Comparison of ENCODE assay signal across 8 mouse cellular contexts in the genomic region with DNA sequence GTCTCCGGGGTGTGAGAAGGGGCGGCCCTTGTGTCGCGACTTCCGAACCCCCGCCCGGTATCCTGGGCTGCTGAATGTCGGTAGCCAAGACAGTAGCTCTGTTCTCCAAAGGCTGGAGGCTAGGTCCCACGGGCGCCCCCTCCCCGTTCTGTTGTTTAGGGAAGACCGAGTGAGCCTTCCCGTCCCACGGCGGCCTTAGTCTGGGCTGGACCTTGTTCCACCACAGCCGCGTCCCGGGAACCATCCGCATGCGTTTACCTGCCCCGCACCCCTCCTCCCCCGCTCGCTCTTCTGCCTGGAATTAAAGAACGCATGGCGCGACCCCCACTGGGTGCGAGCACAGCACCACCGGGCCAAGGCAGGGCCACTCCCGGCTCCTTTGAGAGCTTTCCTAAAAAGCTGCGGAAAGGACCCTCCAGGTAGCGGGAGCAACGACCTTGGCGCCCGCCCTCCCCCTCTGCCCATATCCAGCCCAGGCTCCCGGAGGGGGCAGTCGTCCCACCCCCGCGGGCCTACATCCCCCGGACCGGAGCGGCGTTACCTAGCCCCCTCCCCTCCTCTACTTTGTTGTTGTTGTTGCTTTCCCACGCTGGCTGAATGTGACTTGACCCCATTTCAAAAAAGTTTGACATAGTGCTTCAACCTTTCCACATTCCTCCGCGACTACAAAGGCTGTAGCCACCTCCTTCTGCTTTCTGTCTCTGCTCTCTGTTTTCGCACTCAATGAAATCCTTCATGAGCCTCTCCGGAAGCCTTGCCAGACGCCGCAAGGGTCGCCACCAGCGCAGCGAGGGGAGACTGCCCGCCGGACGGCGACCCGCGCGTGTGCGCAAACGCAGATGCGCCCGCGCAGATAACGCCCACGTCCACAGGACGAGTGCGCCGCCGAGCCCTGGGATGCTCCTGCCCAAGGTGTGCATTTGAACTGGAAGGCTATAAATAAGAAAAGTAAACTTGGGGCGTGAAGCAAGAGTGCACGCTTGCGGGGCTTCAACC.
DNase-seq lines count a peak whose midpoint lies in the region; ATAC-seq and TF ChIP-seq lines count a peak whose summit lies in the region.

No protein-coding gene starts in this region.

- H3K9ac ChIP-seq in lung, postnatal 0 days (replicated peaks; ENCODE audit: low read depth), result no peak overlapping the region
- H3K9ac ChIP-seq in heart, embryonic 13.5 days, result peak overlapping the region; percentile 76
- H3K9ac ChIP-seq in neural tube, embryonic 12.5 days, result no peak overlapping the region; the same call in 1 of the 2 replicates

- no peaks in the 10 kb centered on the region for H3K9me3 ChIP-seq in lung, postnatal 0 days (ENCODE audit: low read length)
- no peaks in the 10 kb centered on the region for H3K9me3 ChIP-seq in heart, embryonic 13.5 days
- no peaks in the 10 kb centered on the region for H3K9me3 ChIP-seq in neural tube, embryonic 12.5 days

- TF ChIP-seq CTCF in lung, postnatal 0 days (IDR thresholded peaks at IDR 0.05), result no peak

- H3K4me1 ChIP-seq in lung, postnatal 0 days (ENCODE audit: insufficient read depth, low read depth, low read length), result peaks cover 3% of the 10 kb centered on the region; the same call in 1 of the 2 replicates
- H3K4me1 ChIP-seq in heart, embryonic 13.5 days, result peaks cover 13% of the 10 kb centered on the region
- peaks cover 25% of the 10 kb centered on the region for H3K4me1 ChIP-seq in neural tube, embryonic 12.5 days

- peak overlapping the region; percentile 96 for H3K4me2 ChIP-seq in lung, postnatal 0 days (replicated peaks; ENCODE audit: low read depth, low read length)
- H3K4me2 ChIP-seq in heart, embryonic 13.5 days, result peak overlapping the region; percentile 99
- H3K4me2 ChIP-seq in neural tube, embryonic 12.5 days (replicated peaks), result peak overlapping the region; percentile 88

- under 1% methylated on average over 72 of the region's 73 CpGs for WGBS in lung, postnatal 0 days
- under 1% methylated on average over 72 of the region's 73 CpGs for WGBS in heart, embryonic 13.5 days
- WGBS in neural tube, embryonic 12.5 days, result under 1% methylated on average over 73 of the region's 73 CpGs

- peak; percentile 12; the same call in 1 of the 2 replicates for ATAC-seq in lung, postnatal 0 days
- peak; percentile 37; the same call in 1 of the 2 replicates for ATAC-seq in heart, embryonic 13.5 days (ENCODE audit: extremely low read depth, insufficient number of reproducible peaks, low FRiP score, low TSS enrichment)
- ATAC-seq in neural tube, embryonic 12.5 days (ENCODE audit: low FRiP score, low read depth), result peak; percentile 46

- no peak overlapping the region for H3K27ac ChIP-seq in lung, postnatal 0 days (ENCODE audit: low read length)
- H3K27ac ChIP-seq in heart, embryonic 13.5 days (replicated peaks), result no peak overlapping the region
- H3K27ac ChIP-seq in neural tube, embryonic 12.5 days, result no peak overlapping the region

- no peaks in the 10 kb centered on the region for H3K36me3 ChIP-seq in lung, postnatal 0 days (ENCODE audit: insufficient read depth, low read length)
- H3K36me3 ChIP-seq in heart, embryonic 13.5 days, result no peaks in the 10 kb centered on the region
- H3K36me3 ChIP-seq in neural tube, embryonic 12.5 days, result no peaks in the 10 kb centered on the region

- TF ChIP-seq EP300 in lung, postnatal 0 days (IDR thresholded peaks at IDR 0.05), result no peak

- no peak for DNase-seq in lung, postnatal 0 days (ENCODE audit: low spot score)
- no peak for DNase-seq in lung, postnatal 10 days
- DNase-seq in cerebellum, postnatal 36 days, result peak; percentile 9 to 11
- DNase-seq in kidney, postnatal 4 days, result peak; percentile 34 to 53
- DNase-seq in frontal cortex, postnatal 25 days (ENCODE audit: low spot score in 2 of 2), result no peak
- DNase-seq in layer of hippocampus, adult 9-10 months (ENCODE audit: low spot score), result no peak

- H3K27me3 ChIP-seq in lung, postnatal 0 days (replicated peaks; ENCODE audit: insufficient read depth, low read length), result peaks cover 10% of the 10 kb centered on the region
- H3K27me3 ChIP-seq in heart, embryonic 13.5 days (replicated peaks), result peaks cover 40% of the 10 kb centered on the region
- peaks cover 41% of the 10 kb centered on the region for H3K27me3 ChIP-seq in neural tube, embryonic 12.5 days (replicated peaks)

- peak overlapping the region; percentile 64 for H3K4me3 ChIP-seq in lung, postnatal 0 days (ENCODE audit: low read depth, low read length)
- peak overlapping the region; percentile 74 for H3K4me3 ChIP-seq in heart, embryonic 13.5 days
- peak overlapping the region; percentile 45 for H3K4me3 ChIP-seq in neural tube, embryonic 12.5 days

Comparison
In these comparisons a context has a peak if more than half of its experiments do, and no peak if none do; other contexts are left out.
1. DNase-seq: peak in cerebellum, postnatal 36 days (2 of 2) and kidney, postnatal 4 days (2 of 2); none in lung, postnatal 0 days (single experiment), lung, postnatal 10 days (single experiment), frontal cortex, postnatal 25 days (0 of 2) and layer of hippocampus, adult 9-10 months (single experiment).
2. Peak in every context shown above with its lines, with median percentiles within 50 percentile points of each other: ATAC-seq, H3K4me2 ChIP-seq and H3K4me3 ChIP-seq.